Mouse (Mus musculus) stomach, postnatal 0 days (tissue): ENCODE results near the gene Gm10306. TPM values are rescaled to one million over a fixed set of nuclear protein-coding genes. Genes with fewer than 3 reads are reported as not detected.

Source experiments
- ATAC-seq: fragments of 200-750 bp; cut with Nextera tagmentation; 2 replicates; pipeline ENCODE4 v1.8.0; 2017; ENCODE audit not compliant: low FRiP score, low TSS enrichment
- DNase-seq: peaks from one replicate; pipeline ENCODE4 v3.0.0-alpha.2; 2016; ENCODE audit warnings: low spot score
- H3K27ac ChIP-seq: fragments of 300-500 bp; sonication (generic); replicated peaks from 2 replicates; pipeline ENCODE4 v1.5.1; 2014; ENCODE audit warnings: mild to moderate bottlenecking, control low read depth
- H3K27me3 ChIP-seq: fragments of 300-500 bp; sonication (generic); 2 replicates; pipeline ENCODE4 v1.6.1; 2014; ENCODE audit warnings: low read length; ENCODE audit not compliant: control insufficient read depth, insufficient read depth
- H3K36me3 ChIP-seq: fragments of 300-500 bp; sonication (generic); 2 replicates; pipeline ENCODE4 v1.6.1; 2014; ENCODE audit warnings: low read length, mixed read lengths; ENCODE audit not compliant: control insufficient read depth, insufficient read depth
- H3K4me1 ChIP-seq: fragments of 300-500 bp; sonication (generic); replicated peaks from 2 replicates; pipeline ENCODE4 v1.6.1; 2014; ENCODE audit warnings: antibody characterized with exemption; ENCODE audit not compliant: control insufficient read depth, insufficient read depth
- H3K4me2 ChIP-seq: fragments of 300-500 bp; sonication (generic); replicated peaks from 2 replicates; pipeline ENCODE4 v1.6.1; 2014; ENCODE audit warnings: low read depth, mild to moderate bottlenecking, control low read depth, moderate library complexity
- H3K4me3 ChIP-seq: fragments of 300-500 bp; sonication (generic); 2 replicates; pipeline ENCODE4 v1.5.1; 2014; ENCODE audit warnings: low read depth, low read length, control low read depth
- H3K9ac ChIP-seq: fragments of 300-500 bp; sonication (generic); 2 replicates; pipeline ENCODE4 v1.6.1; 2014; ENCODE audit warnings: mild to moderate bottlenecking, low read length, control low read depth, mixed read lengths
- H3K9me3 ChIP-seq: fragments of 300-500 bp; sonication (generic); 2 replicates; pipeline ENCODE4 v1.6.1; 2016; ENCODE audit warnings: low read length; ENCODE audit not compliant: control insufficient read depth
- CTCF ChIP-seq: IDR thresholded peaks from 2 replicates; pipeline ENCODE4 v1.5.1; 2016; ENCODE audit warnings: antibody characterized with exemption, low read depth, mild to moderate bottlenecking, moderate library complexity
- EP300 ChIP-seq: optimal IDR thresholded peaks from 2 replicates; pipeline ENCODE3; 2016; ENCODE audit warnings: antibody characterized with exemption
- WGBS: fragments of 180-500 bp; shearing (Covaris S2); extraction: QIAGEN DNeasy Blood & Tissue Kit; methylation state at CpG from one replicate; pipeline ENCODE4 v1.1.7; 2014; 5-methylcytosine and 5-hydroxymethylcytosine counted together
- polyA plus RNA-seq: library from polyadenylated mRNA; unstranded; fragments of >200 nt; fragmentation: Nextera tagmentation; extraction: Ambion mirVana; gene quantifications from 2 replicates; pipeline ENCODE4 v1.2.1, GENCODE M21; 2015

Gene Gm10306
- polyA plus RNA-seq, 1 experiment from 2014 or later: 0.21 TPM

DNA sequence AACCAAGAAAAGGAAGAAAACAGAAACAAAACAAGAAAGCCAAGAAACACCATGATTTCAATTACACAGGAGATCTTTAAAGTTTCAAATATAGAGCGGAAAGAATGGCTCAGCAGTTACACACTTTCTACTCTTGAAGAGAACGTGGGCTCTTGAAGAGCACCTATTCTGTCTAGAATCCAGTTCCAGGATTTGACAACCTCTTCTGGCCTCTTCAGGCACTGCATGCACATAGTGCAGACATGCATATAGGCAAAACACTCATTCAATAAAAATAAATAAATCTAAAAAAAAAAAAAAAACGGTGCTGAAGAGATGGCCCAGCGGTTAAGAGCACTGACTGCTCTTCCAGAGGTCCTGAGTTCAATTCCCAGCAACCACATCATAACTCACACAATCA lies 13.3 kb upstream of the Gm10306 start:
- DNase-seq (no peak), ATAC-seq (no peak)
- Histone ChIP-seq H3K4me1 (no peaks in the 10 kb centered on the region), H3K4me2 (no peak overlapping the region), H3K36me3 (0 out of 2 replicates have a peak, but pooled peaks cover 2% of the 10 kb centered on the region), H3K9me3 (no peaks in the 10 kb centered on the region), H3K9ac (no peak overlapping the region), H3K4me3 (no peak overlapping the region), H3K27me3 (no peaks in the 10 kb centered on the region), H3K27ac (no peak overlapping the region)
- TF ChIP-seq CTCF (no peak), EP300 (no peak)
- WGBS: 92% methylated on average over 4 of the region's 4 CpGs

DNA sequence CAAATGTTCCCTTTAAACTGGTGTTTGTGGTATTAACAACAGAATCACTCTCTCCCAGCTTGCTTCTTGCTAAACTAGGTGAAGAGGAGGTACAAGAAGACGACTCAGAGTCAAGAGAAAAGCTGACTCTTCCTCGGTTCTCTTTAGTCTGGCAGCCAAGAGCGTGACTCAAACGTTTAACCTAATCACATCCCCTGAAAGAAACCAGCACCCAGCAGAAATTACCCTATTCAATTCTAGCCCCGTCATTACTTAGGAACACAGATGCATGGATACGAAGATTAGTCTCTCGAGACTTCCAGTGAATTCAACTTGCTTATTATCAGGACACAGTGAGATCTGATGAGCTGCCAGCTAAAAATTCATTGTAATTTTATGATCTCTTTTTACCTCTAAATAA lies 12.0 kb upstream of the Gm10306 start:
- H3K27me3 ChIP-seq: no peaks in the 10 kb centered on the region
- no peak for TF ChIP-seq CTCF
- TF ChIP-seq EP300: no peak
- ATAC-seq (no peak), DNase-seq (no peak)
- H3K9me3 ChIP-seq: no peaks in the 10 kb centered on the region
- 0 out of 2 replicates have a peak, but pooled peaks cover 2% of the 10 kb centered on the region for H3K36me3 ChIP-seq
- H3K27ac ChIP-seq: no peak overlapping the region
- H3K9ac ChIP-seq: no peak overlapping the region
- H3K4me1 ChIP-seq: no peaks in the 10 kb centered on the region
- H3K4me3 ChIP-seq: no peak overlapping the region
- 76% methylated on average over 7 of the region's 7 CpGs for WGBS
- H3K4me2 ChIP-seq: no peak overlapping the region

DNA sequence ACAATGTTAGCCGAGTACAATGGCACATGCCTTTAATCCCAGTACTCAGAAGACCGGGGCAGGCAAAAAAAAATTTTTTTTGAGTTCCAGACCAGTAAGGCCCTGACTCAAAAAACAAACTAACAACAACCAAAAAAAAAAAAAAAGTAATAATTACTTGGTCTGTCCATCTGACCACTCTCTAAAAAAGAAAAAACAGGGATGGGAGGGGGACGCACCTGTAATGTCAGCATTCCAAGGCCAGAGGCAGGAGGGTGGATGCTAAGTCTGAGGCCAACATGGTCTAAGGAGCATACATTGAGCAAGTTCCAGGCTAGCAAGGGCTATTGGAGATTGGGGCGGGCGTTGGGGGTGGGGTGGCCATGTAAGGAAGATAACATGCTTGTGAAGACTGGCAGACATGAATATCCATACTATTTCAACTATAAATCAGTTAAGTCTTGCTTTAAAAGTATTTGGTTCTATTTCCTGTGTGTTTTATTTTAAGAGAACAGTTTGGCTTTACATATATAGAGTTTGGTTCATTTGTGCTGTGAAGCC lies 1.3 kb upstream of the Gm10306 start:
- Histone ChIP-seq H3K36me3 (no peaks in the 10 kb centered on the region), H3K4me3 (no peak overlapping the region), H3K27me3 (no peaks in the 10 kb centered on the region), H3K9ac (no peak overlapping the region), H3K9me3 (no peaks in the 10 kb centered on the region), H3K27ac (no peak overlapping the region), H3K4me1 (no peaks in the 10 kb centered on the region), H3K4me2 (no peak overlapping the region)
- TF ChIP-seq CTCF: no peak
- TF ChIP-seq EP300: no peak
- DNase-seq (no peak), ATAC-seq (no peak)
- WGBS: 89% methylated on average over 5 of the region's 5 CpGs

DNA sequence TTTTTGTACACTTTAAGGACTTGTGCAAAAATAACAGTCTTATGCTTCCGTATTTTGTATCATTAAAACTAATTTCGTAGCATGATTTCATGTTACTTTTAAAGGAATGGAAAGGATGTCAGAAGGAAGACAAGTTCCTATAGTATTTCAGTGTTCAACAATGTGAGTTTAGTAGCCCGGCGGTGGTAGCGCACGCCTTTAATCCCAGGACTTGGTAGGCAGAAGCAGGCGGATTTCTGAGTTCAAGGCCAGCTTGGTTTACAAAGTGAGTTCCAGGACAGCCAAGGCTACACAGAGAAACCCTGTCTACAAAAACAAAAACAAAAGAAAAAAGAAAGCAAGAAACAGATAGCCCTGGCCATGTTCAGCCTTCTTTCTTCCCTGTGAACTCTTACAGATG lies 799 bp downstream of the Gm10306 start:
- no peak for TF ChIP-seq EP300
- TF ChIP-seq CTCF: no peak
- no peaks in the 10 kb centered on the region for H3K27me3 ChIP-seq
- H3K36me3 ChIP-seq: no peaks in the 10 kb centered on the region
- H3K9ac ChIP-seq: no peak overlapping the region
- no peaks in the 10 kb centered on the region for H3K4me1 ChIP-seq
- no peak overlapping the region for H3K4me2 ChIP-seq
- no peak overlapping the region for H3K27ac ChIP-seq
- 66% methylated on average over 7 of the region's 7 CpGs for WGBS
- H3K4me3 ChIP-seq: peak overlapping the region; percentile 99; the same call in 1 of the 2 replicates
- DNase-seq: no peak
- H3K9me3 ChIP-seq: no peaks in the 10 kb centered on the region
- ATAC-seq: no peak

DNA sequence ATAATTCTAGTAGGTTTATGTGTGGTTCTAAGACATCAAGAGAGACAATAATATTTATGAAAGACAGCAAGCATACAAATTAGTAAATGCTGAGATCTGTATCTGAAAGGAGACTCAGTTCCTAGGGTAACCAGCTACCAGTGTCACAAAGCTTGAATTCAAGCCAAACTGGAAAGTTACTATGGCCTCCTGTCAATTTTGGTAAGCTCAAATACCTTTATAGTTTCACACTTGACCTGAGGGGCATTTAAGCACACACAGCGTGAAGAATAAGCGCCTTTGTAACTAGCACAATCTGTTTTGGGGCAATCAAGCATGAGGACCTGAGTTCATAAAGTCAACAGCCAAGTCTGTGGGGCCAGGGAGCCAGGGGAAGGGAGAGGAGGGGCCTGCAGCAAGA lies 2.9 kb downstream of the Gm10306 start:
- H3K27me3 ChIP-seq: no peaks in the 10 kb centered on the region
- H3K9me3 ChIP-seq: no peaks in the 10 kb centered on the region
- TF ChIP-seq EP300 (no peak), CTCF (no peak)
- WGBS: 58% methylated on average over 2 of the region's 2 CpGs
- no peaks in the 10 kb centered on the region for H3K36me3 ChIP-seq
- H3K9ac ChIP-seq: no peak overlapping the region
- DNase-seq (no peak), ATAC-seq (no peak)
- H3K4me1 ChIP-seq: no peaks in the 10 kb centered on the region
- H3K4me2 ChIP-seq: no peak overlapping the region
- no peak overlapping the region; the same call in 1 of the 2 replicates for H3K27ac ChIP-seq
- H3K4me3 ChIP-seq: no peak overlapping the region

DNA sequence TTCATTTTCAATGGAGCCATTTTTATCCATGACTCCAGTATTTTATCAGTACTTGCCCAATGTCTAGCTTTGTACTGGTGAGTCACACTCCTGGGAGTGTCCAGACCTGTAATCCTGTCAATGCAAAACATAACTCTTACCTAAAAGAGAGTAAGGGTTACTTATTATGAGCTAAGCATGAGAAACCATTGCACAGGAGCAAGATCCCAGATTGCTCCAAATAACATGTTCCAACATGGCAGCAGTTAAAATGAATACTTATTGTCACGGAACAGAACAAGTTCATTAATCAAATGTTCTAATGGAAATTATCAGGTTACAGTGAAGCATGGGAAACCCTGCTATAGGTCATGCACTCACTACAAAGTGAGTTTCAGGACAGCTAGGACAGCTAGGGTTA lies 4.0 kb downstream of the Gm10306 start:
- Histone ChIP-seq H3K9me3 (no peaks in the 10 kb centered on the region), H3K4me3 (no peak overlapping the region), H3K27ac (no peak overlapping the region), H3K9ac (no peak overlapping the region), H3K4me2 (no peak overlapping the region), H3K27me3 (no peaks in the 10 kb centered on the region), H3K36me3 (no peaks in the 10 kb centered on the region), H3K4me1 (no peaks in the 10 kb centered on the region)
- TF ChIP-seq CTCF (no peak), EP300 (no peak)
- no peak for DNase-seq
- 62% methylated on average over 1 of the region's 1 CpGs for WGBS
- ATAC-seq: no peak
